Mouse (Mus musculus) forelimb bud, embryonic 11.5 days (tissue): ENCODE results near the gene Sec23ip.
"Not testable (repeated sequence)": the region's sequence is repeated elsewhere in the genome, so short reads cannot be mapped to it uniquely, and the experiment has no call there.

Source experiments
- DNase-seq: peaks from one replicate; pipeline ENCODE4 v3.0.0-alpha.2; 2012; ENCODE audit warnings: low read depth, low spot score

Sec23ip gene

GRCm38 (mm10) chr7:128744684-128745485 lies at the start of gene Sec23ip:
Sec23ip (plus strand) TSS chr7:128744943.
- DNase-seq: peak; percentile 98

GRCm38 (mm10) chr7:128699959-128700358 lies 44.8 kb upstream of the Sec23ip start:
- not testable (repeated sequence) for DNase-seq

- DNase-seq: peak; percentile 74
These were observed 39.0 kb upstream of the Sec23ip start for GRCm38 (mm10) chr7:128705735-128706134.

- DNase-seq: no peak
These were observed 26.8 kb upstream of the Sec23ip start for GRCm38 (mm10) chr7:128717991-128718390.

GRCm38 (mm10) chr7:128724761-128725160 lies 20.0 kb upstream of the Sec23ip start:
- DNase-seq: peak; percentile 62

GRCm38 (mm10) chr7:128725189-128725588 lies 19.6 kb upstream of the Sec23ip start:
- DNase-seq: no peak

GRCm38 (mm10) chr7:128726999-128727398 lies 17.7 kb upstream of the Sec23ip start:
- DNase-seq: no peak

GRCm38 (mm10) chr7:128727701-128728100 lies 17.0 kb upstream of the Sec23ip start:
- no peak for DNase-seq

- DNase-seq: no peak
These were observed 16.0 kb upstream of the Sec23ip start for GRCm38 (mm10) chr7:128728738-128729137.

GRCm38 (mm10) chr7:128731585-128731984 lies 13.2 kb upstream of the Sec23ip start:
- no peak for DNase-seq

- no peak for DNase-seq
These were observed 6.7 kb upstream of the Sec23ip start for GRCm38 (mm10) chr7:128738041-128738440.

GRCm38 (mm10) chr7:128739116-128739461 lies 5.7 kb upstream of the Sec23ip start:
- no peak for DNase-seq

GRCm38 (mm10) chr7:128739462-128740277 lies 5.1 kb upstream of the Sec23ip start:
- DNase-seq: no peak

GRCm38 (mm10) chr7:128740334-128740733 lies 4.4 kb upstream of the Sec23ip start, which contains the start of gene Mcmbp:
Mcmbp (minus strand) TSS chr7:128740495.
- DNase-seq: peak; percentile 95

- no peak for DNase-seq
These were observed 845 bp upstream of the Sec23ip start for GRCm38 (mm10) chr7:128743898-128744297.

GRCm38 (mm10) chr7:128746151-128746550 lies 1.4 kb downstream of the Sec23ip start:
- DNase-seq: no peak

- DNase-seq: no peak
These were observed 4.0 kb downstream of the Sec23ip start for GRCm38 (mm10) chr7:128748758-128749157.

- no peak for DNase-seq
These were observed 5.6 kb downstream of the Sec23ip start for GRCm38 (mm10) chr7:128750296-128750695.

- no peak for DNase-seq
These were observed 7.3 kb downstream of the Sec23ip start for GRCm38 (mm10) chr7:128752012-128752411.

- DNase-seq: no peak
These were observed 10.7 kb downstream of the Sec23ip start for GRCm38 (mm10) chr7:128755396-128755795.

- no peak for DNase-seq
These were observed 14.2 kb downstream of the Sec23ip start for GRCm38 (mm10) chr7:128758948-128759347.

GRCm38 (mm10) chr7:128766696-128767095 lies 22.0 kb downstream of the Sec23ip start:
- no peak for DNase-seq

GRCm38 (mm10) chr7:128777201-128777600 lies 32.5 kb downstream of the Sec23ip start:
- no peak for DNase-seq
